Mouse (Mus musculus) c-Kit-positive CD71-positive TER-119-positive erythroid progenitor cells, embryonic 14.5 days (primary cell): ENCODE measurements around the gene Tial1.

Source experiments
- DNase-seq: peaks from one replicate; pipeline ENCODE4 v3.0.0-alpha.2; 2013; ENCODE audit warnings: low spot score

The Tial1 gene

GRCm38 (mm10) chr7:128416664-128417063, 44.9 kb downstream of the Tial1 start:
- no peak for DNase-seq

DNA sequence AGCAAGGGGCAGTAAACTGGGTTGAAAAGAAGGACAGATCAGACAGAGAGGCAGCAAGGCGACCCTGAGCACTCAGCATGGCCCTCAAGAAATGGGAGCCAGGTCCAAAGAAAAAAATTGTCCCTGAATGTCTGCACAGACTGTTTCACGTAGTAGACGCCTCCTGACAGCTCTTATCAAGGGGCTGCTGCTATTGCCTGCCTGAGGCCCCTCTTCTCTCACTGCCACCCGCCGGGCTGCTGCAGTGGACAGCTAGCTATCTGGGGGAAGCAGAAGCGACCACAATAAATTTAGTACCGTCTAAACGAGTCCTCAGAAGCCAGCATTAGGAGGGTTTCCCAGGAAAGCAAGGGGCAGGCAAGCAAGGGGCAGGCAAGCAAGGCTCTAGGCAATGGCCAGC, 47.1 kb downstream of the Tial1 start:
- DNase-seq, result no peak

DNA sequence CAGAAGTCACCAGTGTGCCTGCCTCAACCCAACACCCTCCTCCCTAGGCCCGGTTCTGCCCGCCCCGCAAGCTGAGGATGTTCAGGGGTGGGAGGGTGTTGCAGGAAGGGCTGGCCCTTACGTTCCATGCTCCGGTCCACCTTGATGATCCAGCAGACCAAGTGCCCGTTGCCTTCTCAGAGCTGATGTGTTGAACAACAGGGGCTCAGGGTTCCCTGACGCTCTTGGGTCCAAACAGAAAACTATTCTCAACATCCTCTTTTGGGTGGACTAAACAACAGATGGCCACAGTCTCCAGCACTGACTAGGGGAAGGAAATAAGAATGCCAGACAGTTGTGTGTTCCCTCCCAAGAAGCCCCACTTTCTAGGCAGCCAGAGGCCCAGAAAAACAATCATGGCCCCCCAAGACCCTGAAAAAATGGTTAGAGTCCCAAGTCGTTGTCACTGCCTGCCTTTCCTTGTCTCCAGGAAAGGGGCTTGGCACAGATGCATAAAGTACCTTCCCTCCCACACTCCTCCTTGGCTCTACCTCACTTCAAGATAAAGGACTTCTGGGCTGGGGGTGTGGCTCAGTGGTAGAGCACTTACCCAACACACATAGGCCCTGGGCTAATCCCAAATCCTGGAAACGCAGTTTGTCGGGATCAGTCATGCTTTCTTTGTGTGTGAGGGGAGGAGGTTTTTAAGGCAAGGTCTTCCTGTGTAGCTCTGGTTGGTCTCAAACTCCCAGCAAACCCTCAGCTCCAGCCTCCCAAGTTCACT, 49.3 kb downstream of the Tial1 start:
- no peak for DNase-seq

GRCm38 (mm10) chr7:128410708-128411413, 50.7 kb downstream of the Tial1 start:
- DNase-seq, result no peak

DNA sequence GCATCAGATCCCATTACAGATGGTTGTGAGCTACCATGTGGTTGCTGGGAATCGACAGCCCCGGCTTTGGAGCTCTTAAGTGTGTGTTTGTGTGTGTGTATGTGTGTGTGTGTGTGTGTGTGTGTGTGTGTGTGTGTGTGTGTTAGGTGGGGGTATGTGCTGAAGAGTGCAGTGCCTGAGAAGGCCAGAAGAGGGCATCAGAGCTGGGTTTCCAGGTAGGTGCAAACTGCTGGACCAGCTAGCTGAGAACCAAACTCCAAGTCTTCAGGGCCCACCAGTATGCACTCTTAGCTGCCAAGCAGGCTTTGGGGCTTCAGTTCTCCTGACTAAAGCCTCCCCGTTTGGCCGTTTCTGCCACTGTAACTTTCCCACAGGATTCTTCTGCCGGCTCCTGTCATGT, 53.3 kb downstream of the Tial1 start:
- DNase-seq, result no peak

DNA sequence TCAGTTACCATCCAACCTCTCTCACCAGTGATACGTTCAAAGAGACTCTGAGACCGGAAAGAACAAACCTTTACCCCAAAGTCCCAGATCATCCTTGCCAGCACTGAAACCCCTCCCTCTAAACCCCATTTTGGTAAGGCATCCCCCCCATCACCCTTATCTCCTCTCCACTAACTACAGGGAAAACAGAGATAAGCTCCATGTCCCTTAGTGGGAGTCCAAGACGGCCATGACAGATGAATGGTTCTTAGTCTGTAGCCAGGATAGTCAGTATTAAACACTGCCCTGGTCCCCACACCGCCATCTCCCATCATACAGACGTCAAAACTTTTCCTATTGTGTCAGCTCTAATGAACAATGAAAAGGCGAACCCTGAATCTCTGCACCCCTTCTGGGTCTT, 57.5 kb downstream of the Tial1 start:
- no peak for DNase-seq

DNA sequence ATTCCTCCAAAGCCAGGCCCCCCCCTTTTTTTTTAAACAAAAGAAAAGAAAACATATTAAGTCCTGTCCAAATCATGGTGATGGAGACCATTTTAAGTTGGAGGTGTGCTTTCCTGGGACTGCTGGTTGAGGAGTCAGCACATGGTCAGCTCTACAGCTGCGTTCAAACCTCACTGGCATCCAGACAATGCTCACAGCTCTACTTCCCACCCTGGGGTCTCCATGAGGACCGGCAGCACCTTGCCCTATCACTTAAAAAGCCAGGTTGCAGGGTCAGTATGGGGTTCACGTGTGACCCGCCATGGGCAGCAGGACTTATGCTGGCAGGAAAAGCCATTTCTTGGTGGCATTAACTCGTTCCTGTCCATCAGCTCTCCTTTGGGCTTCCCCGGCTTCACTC, 57.9 kb downstream of the Tial1 start:
- DNase-seq, result no peak

GRCm38 (mm10) chr7:128403128-128403527, 58.4 kb downstream of the Tial1 start:
- no peak for DNase-seq

DNA sequence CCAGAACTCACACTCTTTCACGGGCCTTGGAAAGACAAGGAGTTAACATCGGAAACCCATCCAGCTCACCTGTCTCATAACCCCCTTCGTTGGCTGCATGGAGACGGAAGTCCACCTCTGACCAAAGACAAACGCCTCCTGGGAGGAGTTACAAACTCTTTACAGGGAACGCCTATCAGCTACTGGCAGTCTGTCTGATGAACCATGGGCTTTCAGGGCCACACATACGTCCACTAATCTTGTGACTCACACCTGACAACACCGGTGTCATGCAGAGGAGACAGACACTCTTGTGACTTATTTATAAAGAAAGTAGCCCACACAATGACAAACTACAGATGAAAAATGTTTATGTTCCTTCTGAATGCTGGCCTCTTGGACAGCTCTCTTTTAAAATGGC, 58.9 kb downstream of the Tial1 start:
- DNase-seq, result no peak

DNA sequence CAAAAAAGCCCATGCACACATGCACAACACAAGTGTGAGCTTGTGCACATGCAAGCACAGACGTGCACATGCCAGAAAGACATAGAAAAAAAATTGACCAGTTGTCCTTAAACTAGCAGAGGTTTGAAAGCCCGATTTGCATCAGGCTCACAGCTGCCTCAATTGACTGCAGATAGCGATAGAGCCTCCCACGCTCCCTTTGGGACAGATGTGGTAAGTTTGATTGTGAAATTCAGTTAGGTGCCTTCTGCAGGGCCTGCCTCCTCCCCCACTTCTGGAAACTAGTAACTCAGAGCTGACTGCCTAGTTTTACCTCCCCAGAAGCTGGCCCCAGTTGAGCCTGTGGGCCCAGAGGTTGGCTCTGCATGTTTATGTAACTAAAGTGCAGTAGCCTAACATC, 62.9 kb downstream of the Tial1 start:
- DNase-seq, result peak; percentile 78

DNA sequence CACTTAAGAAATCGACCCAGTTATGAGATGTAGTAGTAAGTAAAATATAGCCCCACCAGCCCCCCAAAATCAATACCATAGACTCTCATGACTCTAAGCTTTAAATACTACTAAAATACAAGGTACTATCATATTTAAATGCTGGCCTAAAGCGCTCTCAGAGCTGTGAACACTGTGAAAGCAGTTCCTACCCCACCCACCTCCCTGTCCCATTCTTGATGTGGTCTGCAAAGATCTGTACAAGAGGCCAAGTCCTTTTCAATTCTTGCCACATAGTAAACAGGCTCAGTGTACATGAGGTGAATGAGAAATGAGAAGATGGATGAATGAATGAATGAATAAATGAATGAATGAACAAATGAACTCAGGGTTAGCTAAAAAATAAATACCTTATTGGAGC, 64.5 kb downstream of the Tial1 start:
- DNase-seq, result no peak

GRCm38 (mm10) chr7:128393756-128394155, 67.8 kb downstream of the Tial1 start:
- no peak for DNase-seq

DNA sequence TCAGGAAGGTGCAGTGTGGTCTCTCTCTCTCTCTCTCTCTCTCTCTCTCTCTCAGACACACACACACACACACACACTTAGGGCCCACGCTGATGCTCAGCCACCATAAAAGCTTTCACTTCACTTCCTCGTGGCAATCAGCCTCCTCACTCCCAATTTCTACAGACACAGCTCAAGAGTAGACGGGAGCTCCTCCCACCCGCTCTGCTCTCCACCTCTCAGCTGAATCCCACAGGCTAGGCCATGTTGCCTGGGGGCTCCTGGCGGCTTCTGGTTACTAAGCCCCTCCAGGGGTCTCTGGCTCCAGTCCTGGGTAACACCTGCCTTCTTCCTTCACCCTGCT, 68.6 kb downstream of the Tial1 start:
- no peak for DNase-seq

DNA sequence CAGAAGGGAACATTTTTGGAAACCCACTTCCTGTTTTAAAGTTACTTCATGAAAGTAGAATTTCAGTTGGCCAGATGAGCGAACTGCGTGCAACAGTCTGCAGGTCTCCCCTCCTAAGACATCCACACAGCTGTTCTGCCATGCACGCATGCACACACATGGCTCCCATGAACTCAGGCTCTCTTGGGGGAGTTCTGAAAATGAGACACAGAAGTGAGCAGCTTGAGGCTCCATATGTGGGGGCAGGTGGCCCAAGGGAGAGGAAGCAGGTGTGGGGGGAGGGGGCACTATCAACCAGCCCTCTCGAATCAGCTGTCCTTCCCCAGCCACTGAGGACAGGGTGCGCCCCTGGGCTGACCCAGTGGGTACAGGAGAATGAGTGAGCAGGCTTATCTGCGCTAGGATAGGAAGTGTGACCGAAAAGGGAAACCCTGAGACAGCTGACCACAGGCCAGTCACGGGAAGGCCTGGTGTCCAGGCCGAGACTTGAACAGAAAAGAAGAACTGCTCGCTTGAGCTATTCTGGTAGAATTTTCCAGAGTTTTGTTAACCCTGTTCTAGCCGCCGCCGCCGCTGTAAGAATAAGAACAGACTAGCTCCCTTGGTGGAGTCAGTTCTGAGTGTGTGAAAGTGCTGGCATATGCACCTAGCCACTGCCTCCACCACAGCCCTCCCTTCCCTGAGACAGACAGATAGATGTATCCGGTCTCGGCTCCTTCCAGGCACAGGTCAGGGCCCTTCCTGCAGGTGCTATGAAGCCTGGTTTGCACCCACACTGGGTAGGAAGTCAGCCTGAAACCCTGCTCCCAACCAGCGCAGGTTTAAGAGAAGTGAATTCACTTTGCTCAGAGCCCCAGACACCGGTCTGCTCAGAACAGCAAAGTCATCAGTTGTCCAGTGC, 69.2 kb downstream of the Tial1 start:
- DNase-seq, result no peak

GRCm38 (mm10) chr7:128391267-128392057, 70.1 kb downstream of the Tial1 start:
- DNase-seq, result no peak
